Mouse (Mus musculus) E14TG2a.4 (cell line): ENCODE data around the gene Olfr1211.

ENCODE experiments used
- CTCF ChIP-seq: conservative IDR thresholded peaks from 2 replicates; pipeline ENCODE4 v1.5.1; 2014; ENCODE audit warnings: low read length
- NANOG ChIP-seq: IDR thresholded peaks from 2 replicates; pipeline ENCODE4 v1.6.1; 2014; ENCODE audit warnings: borderline replicate concordance, low read length, mixed read lengths

- TF ChIP-seq CTCF (no peak), NANOG (no peak)
Observed at GRCm38 (mm10) chr2:88938011-88938410, at the start of gene Olfr1211.
